Mouse (Mus musculus) spleen, adult 2 months (tissue): Measurements from ENCODE around the gene Gnao1.

ENCODE experiments used
- CTCF ChIP-seq: fragments of 200-500 bp; IDR thresholded peaks from 2 replicates; pipeline ENCODE4 v1.5.1; 2011; ENCODE audit warnings: mild to moderate bottlenecking, inconsistent platforms; ENCODE audit not compliant: insufficient read depth, insufficient read length, insufficient replicate concordance; ENCODE audit errors: extremely low read depth
- POLR2A ChIP-seq: fragments of 200-500 bp; IDR thresholded peaks from 2 replicates; pipeline ENCODE4 v1.6.1; 2011; ENCODE audit warnings: low read depth, low read length, inconsistent platforms

GRCm38 (mm10) chr8:93842574-93842973 lies 32.8 kb downstream of the Gnao1 start:
- TF ChIP-seq POLR2A (no peak), CTCF (no peak)
